Mouse (Mus musculus): Measurements from ENCODE around the gene Tcl1b5.
A peak's percentile ranks its signal among the peaks of the same experiment; 100 is the strongest.
"Not testable (repeated sequence)": the region's sequence is repeated elsewhere in the genome, so short reads cannot be mapped to it uniquely, and the experiment has no call there.

Gene Tcl1b5

GRCm38 (mm10) chr12:105176044-105176443 lies at the start of gene Tcl1b5:
Gene Tcl1b5, plus strand, starts transcription at chr12:105176344.
- DNase-seq: not testable (repeated sequence)

- DNase-seq: no peak
Measured at GRCm38 (mm10) chr12:105126516-105126915, 49.6 kb upstream of the Tcl1b5 start.

- DNase-seq: no peak
Measured at GRCm38 (mm10) chr12:105127607-105128006, 48.5 kb upstream of the Tcl1b5 start.

GRCm38 (mm10) chr12:105129494-105130205 lies 46.5 kb upstream of the Tcl1b5 start:
- not testable (repeated sequence) for DNase-seq

- DNase-seq: not testable (repeated sequence)
Measured at GRCm38 (mm10) chr12:105134167-105134566, 42.0 kb upstream of the Tcl1b5 start.

- not testable (repeated sequence) for DNase-seq
Measured at GRCm38 (mm10) chr12:105134826-105135225, 41.3 kb upstream of the Tcl1b5 start.

GRCm38 (mm10) chr12:105137729-105138128 lies 38.4 kb upstream of the Tcl1b5 start:
- DNase-seq: not testable (repeated sequence)

GRCm38 (mm10) chr12:105143096-105143495 lies 33.0 kb upstream of the Tcl1b5 start:
- no peak for DNase-seq

GRCm38 (mm10) chr12:105144928-105145327 lies 31.2 kb upstream of the Tcl1b5 start:
- not testable (repeated sequence) for DNase-seq

- DNase-seq: no peak
Measured at GRCm38 (mm10) chr12:105145714-105146113, 30.4 kb upstream of the Tcl1b5 start, which contains the start of gene Tcl1b2. Gene Tcl1b2, plus strand, starts transcription at chr12:105146014.

- not testable (repeated sequence) for DNase-seq
Measured at GRCm38 (mm10) chr12:105155286-105155685, 20.9 kb upstream of the Tcl1b5 start.

GRCm38 (mm10) chr12:105158842-105159241 lies 17.3 kb upstream of the Tcl1b5 start:
- DNase-seq: no peak

- DNase-seq: no peak
Measured at GRCm38 (mm10) chr12:105159390-105159789, 16.8 kb upstream of the Tcl1b5 start, which contains the start of gene Tcl1b1. Gene Tcl1b1, plus strand, starts transcription at chr12:105159690.

- no peak for DNase-seq
Measured at GRCm38 (mm10) chr12:105166734-105167133, 9.4 kb upstream of the Tcl1b5 start.

- DNase-seq: no peak
Measured at GRCm38 (mm10) chr12:105173366-105173765, 2.8 kb upstream of the Tcl1b5 start.

GRCm38 (mm10) chr12:105174318-105174717 lies 1.8 kb upstream of the Tcl1b5 start:
- peak; percentile 66 for DNase-seq

GRCm38 (mm10) chr12:105181040-105181644 lies 5.0 kb downstream of the Tcl1b5 start:
- DNase-seq: not testable (repeated sequence)

- DNase-seq: peak; percentile 17
Measured at GRCm38 (mm10) chr12:105188980-105189379, 12.8 kb downstream of the Tcl1b5 start.

GRCm38 (mm10) chr12:105190743-105191142 lies 14.6 kb downstream of the Tcl1b5 start, which contains the start of gene Tcl1b3:
Gene Tcl1b3, plus strand, starts transcription at chr12:105191043.
- DNase-seq: not testable (repeated sequence)

GRCm38 (mm10) chr12:105199684-105200497 lies 23.7 kb downstream of the Tcl1b5 start:
- DNase-seq: not testable (repeated sequence)

- DNase-seq: not testable (repeated sequence)
Measured at GRCm38 (mm10) chr12:105201657-105202056, 25.5 kb downstream of the Tcl1b5 start, which contains the start of gene Tcl1b4. Gene Tcl1b4, plus strand, starts transcription at chr12:105201957.

- DNase-seq: no peak
Measured at GRCm38 (mm10) chr12:105207071-105207470, 30.9 kb downstream of the Tcl1b5 start.

- no peak for DNase-seq
Measured at GRCm38 (mm10) chr12:105208441-105208840, 32.3 kb downstream of the Tcl1b5 start.

Measured in kidney, adult 9 months (tissue).